Mouse (Mus musculus) forebrain, embryonic 15.5 days (tissue): ENCODE results near the gene Galnt5. TPM values are rescaled to one million over a fixed set of nuclear protein-coding genes. Genes with fewer than 3 reads are reported as not detected.

Experiments used
- ATAC-seq: fragments of 200-750 bp; cut with Nextera tagmentation; replicated peaks from 2 replicates; pipeline ENCODE4 v1.8.0; 2017; ENCODE audit warnings: mild to moderate bottlenecking, moderate TSS enrichment, moderate library complexity
- H3K27ac ChIP-seq: fragments of 300-500 bp; sonication (generic); replicated peaks from 2 replicates; pipeline ENCODE4 v1.5.1; 2015; ENCODE audit warnings: mild to moderate bottlenecking, inconsistent platforms
- H3K27me3 ChIP-seq: fragments of 300-500 bp; sonication (generic); 2 replicates; pipeline ENCODE4 v1.6.1; 2015; ENCODE audit warnings: inconsistent platforms
- H3K36me3 ChIP-seq: fragments of 300-500 bp; sonication (generic); 2 replicates; pipeline ENCODE4 v1.6.1; 2015; ENCODE audit warnings: mild to moderate bottlenecking, inconsistent platforms
- H3K4me1 ChIP-seq: fragments of 300-500 bp; sonication (generic); 2 replicates; pipeline ENCODE4 v1.6.1; 2015; ENCODE audit warnings: inconsistent platforms
- H3K4me2 ChIP-seq: fragments of 300-500 bp; sonication (generic); replicated peaks from 2 replicates; pipeline ENCODE4 v1.6.1; 2015; ENCODE audit warnings: mild to moderate bottlenecking, inconsistent platforms
- H3K4me3 ChIP-seq: fragments of 300-500 bp; sonication (generic); 2 replicates; pipeline ENCODE4 v1.5.1; 2015; ENCODE audit warnings: mild to moderate bottlenecking, inconsistent platforms
- H3K9ac ChIP-seq: fragments of 300-500 bp; sonication (generic); replicated peaks from 2 replicates; pipeline ENCODE4 v1.6.1; 2015; ENCODE audit warnings: mild to moderate bottlenecking, inconsistent platforms
- H3K9me3 ChIP-seq: fragments of 300-500 bp; sonication (generic); 2 replicates; pipeline ENCODE4 v1.6.1; 2016; ENCODE audit warnings: inconsistent platforms
- WGBS: fragments of 180-500 bp; shearing (Covaris S2); methylation state at CpG from one replicate; pipeline ENCODE4 v1.1.7; 2015; ENCODE audit warnings: mixed read lengths; 5-methylcytosine and 5-hydroxymethylcytosine counted together
- polyA plus RNA-seq: library from polyadenylated mRNA; unstranded; fragments of >200 nt; fragmentation: Nextera tagmentation; extraction: Ambion mirVana; gene quantifications from 2 replicates; pipeline ENCODE4 v1.2.1, GENCODE M21; 2015

The Galnt5 gene
- polyA plus RNA-seq, 1 experiment from 2014 or later = not detected

GRCm38 (mm10) chr2:58041867-58042266, 44.2 kb downstream of the Galnt5 start:
- ATAC-seq = peak; percentile 70
- H3K9me3 ChIP-seq = no peaks in the 10 kb centered on the region
- no peaks in the 10 kb centered on the region for H3K36me3 ChIP-seq
- H3K27me3 ChIP-seq = no peaks in the 10 kb centered on the region
- whole genome bisulfite sequencing = 58% methylated on average over 7 of the region's 7 CpGs
- H3K9ac ChIP-seq = no peak overlapping the region
- no peak overlapping the region for H3K4me3 ChIP-seq
- H3K4me2 ChIP-seq = no peak overlapping the region
- H3K4me1 ChIP-seq = no peaks in the 10 kb centered on the region
- H3K27ac ChIP-seq = no peak overlapping the region

DNA sequence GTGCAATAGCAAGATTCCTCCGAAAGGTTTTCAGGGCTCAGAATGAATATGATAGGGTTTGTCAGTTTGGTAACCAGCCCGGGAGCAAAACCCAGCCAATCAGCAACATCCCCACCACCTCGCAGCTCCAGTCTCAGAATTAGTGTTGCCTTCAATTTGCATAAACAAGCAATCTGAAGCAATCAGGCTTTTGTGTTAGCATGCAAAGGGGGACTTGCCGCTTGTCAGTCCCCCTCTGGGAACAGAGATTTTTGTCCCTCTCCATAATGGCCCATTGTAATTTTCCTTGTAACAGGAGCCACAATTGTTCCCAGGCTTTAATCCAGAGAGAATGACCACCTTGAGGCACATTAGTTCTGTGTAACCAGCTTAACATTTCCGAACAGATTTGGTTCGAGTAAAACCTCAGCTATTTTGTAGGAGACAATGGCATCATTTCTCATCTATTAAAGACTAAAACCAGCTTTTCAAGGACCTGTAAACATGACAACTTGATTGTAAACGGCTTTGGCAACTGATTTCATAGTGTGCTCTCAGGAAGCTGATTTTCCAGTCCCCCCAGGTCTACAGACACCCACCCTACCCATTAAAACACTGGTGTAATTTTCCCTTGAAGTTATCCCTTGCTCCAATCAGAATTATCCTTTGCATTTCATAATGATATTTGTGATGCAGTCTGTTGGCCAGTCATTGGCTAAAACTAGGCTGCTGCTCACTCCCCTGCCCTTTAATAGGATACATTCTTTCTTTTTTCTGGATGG, 55.3 kb downstream of the Galnt5 start, which contains the start of gene Ermn:
Gene Ermn, minus strand, starts transcription at position 44 of the 761 bp plus-strand sequence.
- Histone ChIP-seq H3K27me3 (no peaks in the 10 kb centered on the region; the same call in 1 of the 2 replicates), H3K9ac (no peak within 1 kb of the TSS), H3K36me3 (no peaks in the 10 kb centered on the region), H3K27ac (peak within 1 kb of the TSS; percentile 56), H3K4me3 (no peak within 1 kb of the TSS), H3K4me1 (peaks cover 14% of the 10 kb centered on the region), H3K9me3 (no peaks in the 10 kb centered on the region), H3K4me2 (peak within 1 kb of the TSS; percentile 17)
- ATAC-seq = peak; percentile 91
- WGBS = 0% methylated on average over 7 of the region's 7 CpGs

DNA sequence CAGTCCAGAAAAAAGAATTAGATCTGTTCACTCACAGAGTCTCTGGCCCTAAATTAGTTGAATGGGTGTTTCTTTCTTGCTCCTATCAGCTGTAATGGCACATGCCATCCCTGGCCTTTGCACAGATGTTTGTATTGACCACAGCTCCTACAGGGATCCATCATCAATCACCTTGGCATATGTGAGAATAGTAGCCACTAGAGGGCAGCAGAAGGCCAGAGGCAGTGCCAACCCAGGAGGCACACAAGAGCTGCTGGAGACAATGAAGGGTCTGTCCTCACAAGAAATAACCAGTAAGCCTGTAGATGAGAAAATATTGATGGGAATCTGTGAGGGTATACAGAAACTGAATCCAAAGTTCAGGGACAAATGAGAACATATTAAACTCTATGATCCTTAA, 57.7 kb downstream of the Galnt5 start:
- H3K4me1 ChIP-seq = peaks cover 14% of the 10 kb centered on the region
- no peak overlapping the region for H3K4me3 ChIP-seq
- H3K36me3 ChIP-seq = no peaks in the 10 kb centered on the region
- no peaks in the 10 kb centered on the region for H3K9me3 ChIP-seq
- H3K27ac ChIP-seq = no peak overlapping the region
- no peaks in the 10 kb centered on the region; the same call in 1 of the 2 replicates for H3K27me3 ChIP-seq
- no peak overlapping the region for H3K4me2 ChIP-seq
- H3K9ac ChIP-seq = no peak overlapping the region
- no peak; the same call in 1 of the 2 replicates for ATAC-seq

- Histone ChIP-seq H3K4me1 (no peaks in the 10 kb centered on the region), H3K36me3 (no peaks in the 10 kb centered on the region), H3K9me3 (no peaks in the 10 kb centered on the region), H3K27me3 (no peaks in the 10 kb centered on the region), H3K27ac (no peak overlapping the region), H3K4me2 (no peak overlapping the region), H3K4me3 (no peak overlapping the region), H3K9ac (no peak overlapping the region)
- 67% methylated on average over 1 of the region's 1 CpGs for WGBS
- ATAC-seq = no peak
Observed at GRCm38 (mm10) chr2:58079849-58080248, 82.2 kb downstream of the Galnt5 start.

- Histone ChIP-seq H3K4me1 (no peaks in the 10 kb centered on the region), H3K4me2 (no peak overlapping the region), H3K27me3 (no peaks in the 10 kb centered on the region), H3K4me3 (no peak overlapping the region), H3K27ac (no peak overlapping the region), H3K9ac (no peak overlapping the region), H3K9me3 (no peaks in the 10 kb centered on the region), H3K36me3 (no peaks in the 10 kb centered on the region)
- ATAC-seq = no peak
- 84% methylated on average over 1 of the region's 1 CpGs for WGBS
Observed at GRCm38 (mm10) chr2:58086420-58086819, 88.7 kb downstream of the Galnt5 start.

DNA sequence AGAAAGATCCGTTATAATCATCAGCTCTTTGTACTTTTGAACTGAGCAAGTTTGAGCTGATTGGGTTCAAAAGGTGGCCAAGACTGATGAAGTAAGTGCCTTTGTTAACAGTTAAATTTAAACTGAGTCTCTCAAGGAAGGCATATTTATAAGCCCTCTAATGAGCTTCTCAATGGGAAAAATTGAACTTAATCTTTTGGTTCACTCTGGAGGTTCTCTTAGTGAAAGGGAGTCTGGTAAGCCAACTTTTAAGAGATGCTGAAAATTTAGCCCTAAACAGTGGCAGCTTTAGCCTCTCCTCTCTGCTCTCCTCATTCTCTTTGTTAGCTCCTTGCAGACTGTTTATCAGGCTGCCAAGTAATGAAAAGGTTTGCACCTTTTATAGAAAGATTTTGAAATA, 97.1 kb downstream of the Galnt5 start:
- no peaks in the 10 kb centered on the region for H3K9me3 ChIP-seq
- no peaks in the 10 kb centered on the region for H3K36me3 ChIP-seq
- H3K9ac ChIP-seq = no peak overlapping the region
- H3K27me3 ChIP-seq = no peaks in the 10 kb centered on the region
- H3K4me3 ChIP-seq = no peak overlapping the region
- peaks cover 14% of the 10 kb centered on the region; the same call in 1 of the 2 replicates for H3K4me1 ChIP-seq
- ATAC-seq = peak; percentile 46
- WGBS = 4% methylated on average over 1 of the region's 1 CpGs
- H3K4me2 ChIP-seq = no peak overlapping the region
- H3K27ac ChIP-seq = no peak overlapping the region

Other genes with a start within 250 kb of the Galnt5 start
- 1.9 and 2.5 TPM in 2 replicates for gene Ermn, start 55.0 kb downstream of the Galnt5 start, polyA plus RNA-seq
- 0.09 TPM in 1 of 2 replicates, not detected in the other for gene Cytip, start 197.6 kb downstream of the Galnt5 start, polyA plus RNA-seq